Mouse (Mus musculus) CH12.LX (cell line): ENCODE measurements around the gene Ica1. TPM values are rescaled to one million over a fixed set of nuclear protein-coding genes. Genes with fewer than 3 reads are reported as not detected.
A peak's percentile ranks its signal among the peaks of the same experiment; 100 is the strongest.

Experiments
- DNase-seq: peaks from one replicate; pipeline ENCODE4 v3.0.0-alpha.2; 2013; ENCODE audit errors: extremely low read depth
- H3K27ac ChIP-seq: 2 replicates; pipeline ENCODE4 v1.5.1; 2012; ENCODE audit warnings: low read depth, mild to moderate bottlenecking, control low read depth, moderate library complexity; ENCODE audit not compliant: insufficient read depth
- H3K27me3 ChIP-seq: replicated peaks from 2 replicates; pipeline ENCODE3; 2012; ENCODE audit warnings: inconsistent platforms
- H3K36me3 ChIP-seq, 2 experiments: replicated peaks in 1 of 2; 2 replicates each; pipeline versions ENCODE3 to v1.6.1; 2012; ENCODE audit warnings: inconsistent platforms in 1 of 2, low read length in 1 of 2, mild to moderate bottlenecking in 1 of 2, mixed read lengths in 1 of 2, moderate library complexity in 1 of 2; ENCODE audit not compliant: control insufficient read depth in 1 of 2, insufficient read depth in 1 of 2
- H3K4me1 ChIP-seq, 2 experiments: 2 replicates each; pipeline ENCODE4 v1.6.1; 2012; ENCODE audit warnings: inconsistent platforms in 1 of 2, moderate library complexity in 1 of 2; ENCODE audit not compliant: insufficient read depth in 2 of 2, control insufficient read depth in 1 of 2
- H3K4me2 ChIP-seq: 2 replicates; pipeline ENCODE4 v1.6.1; 2012; ENCODE audit warnings: low read depth, mild to moderate bottlenecking, control low read depth; ENCODE audit not compliant: poor library complexity, insufficient read depth, severe bottlenecking
- H3K4me3 ChIP-seq, 3 experiments: fragments of 150-350 bp in 1 of 3; sonication (generic) in 1 of 3; replicated peaks in 1 of 3; 2 replicates each; pipeline versions ENCODE3 to v1.5.1; 2011 to 2012; ENCODE audit warnings: low read depth in 2 of 3, low read length in 2 of 3, mild to moderate bottlenecking in 2 of 3, moderate library complexity in 2 of 3, control low read depth in 1 of 3, improper control_type of control experiment in 1 of 3, inconsistent platforms in 1 of 3, mixed read lengths in 1 of 3; ENCODE audit not compliant: poor library complexity in 1 of 3
- H3K79me2 ChIP-seq: replicated peaks from 2 replicates; pipeline ENCODE4 v1.6.1; 2012; ENCODE audit warnings: mild to moderate bottlenecking, moderate library complexity; ENCODE audit not compliant: control insufficient read depth, poor library complexity, insufficient read depth, severe bottlenecking; ENCODE audit errors: extremely low read depth
- H3K9ac ChIP-seq: 2 replicates; pipeline ENCODE4 v1.6.1; 2012; ENCODE audit warnings: low read depth, mild to moderate bottlenecking, control low read depth, moderate library complexity; ENCODE audit not compliant: insufficient read depth
- H3K9me3 ChIP-seq: replicated peaks from 2 replicates; pipeline ENCODE3; 2012; ENCODE audit warnings: low read length, inconsistent platforms, mixed read lengths
- CHD1 ChIP-seq: IDR thresholded peaks from 2 replicates; pipeline ENCODE4 v1.6.1; 2012; ENCODE audit warnings: low read depth, low read length, improper control_type of control experiment, inconsistent platforms
- E2F4 ChIP-seq: IDR thresholded peaks from 2 replicates; pipeline ENCODE4 v1.6.1; 2011; ENCODE audit warnings: low read depth, low read length, improper control_type of control experiment; ENCODE audit not compliant: insufficient replicate concordance
- ELF1 ChIP-seq: IDR thresholded peaks from 2 replicates; pipeline ENCODE4 v1.6.1; 2014; ENCODE audit warnings: low read depth, mild to moderate bottlenecking, inconsistent platforms, low read length, improper control_type of control experiment
- GABPA ChIP-seq: IDR thresholded peaks from 2 replicates; pipeline ENCODE4 v1.6.1; 2012; ENCODE audit warnings: low read depth, low read length, improper control_type of control experiment, inconsistent platforms; ENCODE audit not compliant: insufficient replicate concordance
- JUN ChIP-seq: IDR thresholded peaks from 2 replicates; pipeline ENCODE4 v1.6.1; 2011; ENCODE audit warnings: low read depth, mild to moderate bottlenecking, low read length, improper control_type of control experiment, moderate library complexity; ENCODE audit not compliant: insufficient read depth
- JUND ChIP-seq: conservative IDR thresholded peaks from 2 replicates; pipeline ENCODE4 v1.6.1; 2011; ENCODE audit warnings: low read depth, low read length, improper control_type of control experiment
- MAFK ChIP-seq: IDR thresholded peaks from 2 replicates; pipeline ENCODE4 v1.6.1; 2011; ENCODE audit warnings: low read length, improper control_type of control experiment; ENCODE audit not compliant: insufficient replicate concordance
- MAX ChIP-seq: IDR thresholded peaks from 2 replicates; pipeline ENCODE4 v1.6.1; 2011; ENCODE audit warnings: low read length, improper control_type of control experiment
- MAZ ChIP-seq: IDR thresholded peaks from 2 replicates; pipeline ENCODE4 v1.6.1; 2012; ENCODE audit warnings: low read depth, mild to moderate bottlenecking, inconsistent platforms, low read length, improper control_type of control experiment, moderate library complexity
- MEF2A ChIP-seq: IDR thresholded peaks from 2 replicates; pipeline ENCODE4 v1.6.1; 2014; ENCODE audit warnings: low read depth, mild to moderate bottlenecking, inconsistent platforms, low read length, improper control_type of control experiment, borderline replicate concordance
- MXI1 ChIP-seq: IDR thresholded peaks from 2 replicates; pipeline ENCODE4 v1.6.1; 2011; ENCODE audit warnings: mild to moderate bottlenecking, low read depth, low read length, improper control_type of control experiment
- MYC ChIP-seq: IDR thresholded peaks from 2 replicates; pipeline ENCODE4 v1.6.1; 2011; ENCODE audit warnings: low read depth, mild to moderate bottlenecking, improper control_type of control experiment, low read length
- NELFE ChIP-seq: IDR thresholded peaks from 2 replicates; pipeline ENCODE4 v1.6.1; 2011; ENCODE audit warnings: low read depth, low read length, improper control_type of control experiment
- POLR2A ChIP-seq: IDR thresholded peaks from 2 replicates; pipeline ENCODE4 v1.6.1; 2011; ENCODE audit warnings: low read depth, mild to moderate bottlenecking, improper control_type of control experiment, low read length
- RCOR1 ChIP-seq: conservative IDR thresholded peaks from 2 replicates; pipeline ENCODE4 v1.6.1; 2012; ENCODE audit warnings: low read depth, mild to moderate bottlenecking, inconsistent platforms, low read length, improper control_type of control experiment
- SIN3A ChIP-seq: IDR thresholded peaks from 2 replicates; pipeline ENCODE4 v1.6.1; 2012; ENCODE audit warnings: low read length, improper control_type of control experiment, inconsistent platforms
- TCF12 ChIP-seq: IDR thresholded peaks from 2 replicates; pipeline ENCODE4 v1.6.1; 2014; ENCODE audit warnings: low read depth, mild to moderate bottlenecking, inconsistent platforms, low read length, improper control_type of control experiment
- UBTF ChIP-seq: IDR thresholded peaks from 2 replicates; pipeline ENCODE4 v1.6.1; 2012; ENCODE audit warnings: low read depth, mild to moderate bottlenecking, inconsistent platforms, low read length, improper control_type of control experiment, moderate library complexity
- USF1 ChIP-seq: IDR thresholded peaks from 2 replicates; pipeline ENCODE4 v1.6.1; 2014; ENCODE audit warnings: low read depth, mild to moderate bottlenecking, inconsistent platforms, low read length, improper control_type of control experiment
- USF2 ChIP-seq: conservative IDR thresholded peaks from 2 replicates; pipeline ENCODE4 v1.6.1; 2011; ENCODE audit warnings: low read depth, low read length, improper control_type of control experiment
- ZC3H11A ChIP-seq: IDR thresholded peaks from 2 replicates; pipeline ENCODE4 v1.6.1; 2012; ENCODE audit warnings: low read depth, mild to moderate bottlenecking, inconsistent platforms, low read length, improper control_type of control experiment
- ZNF384 ChIP-seq: IDR thresholded peaks from 2 replicates; pipeline ENCODE4 v1.6.1; 2012; ENCODE audit warnings: low read depth, low read length, improper control_type of control experiment, inconsistent platforms
- dilution Hi-C: fragments of 300-500 bp; cut with MboI; formaldehyde crosslinking; loops from 2 replicates; pipeline ENCODE4 v1.14.3; 2020; ENCODE audit warnings: low sequenced_read_pairs; ENCODE audit not compliant: extremely low pct_unique_long_range_greater_than_20kb, extremely low pct_ligation_motif_present
- in situ Hi-C: fragments of 300-500 bp; cut with MboI; formaldehyde crosslinking; loops from 3 replicates; pipeline ENCODE4 v1.14.3; 2019; ENCODE audit warnings: low sequenced_read_pairs, low pct_ligation_motif_present, low pct_unique_long_range_greater_than_20kb, mixed read lengths
- polyA plus RNA-seq: library from polyadenylated mRNA; unstranded; fragments of >175 nt; gene quantifications from 2 replicates; pipeline ENCODE4 v1.2.1, GENCODE M21; 2012; ENCODE audit warnings: low read depth; ENCODE audit not compliant: insufficient read length
- total RNA-seq, 2 experiments: library from RNA; depleted of rRNA; stranded (reverse); fragments of 300-350 nt in 1 of 2; fragments of >200 nt in 1 of 2; gene quantifications; 2 replicates each; pipeline ENCODE4 v1.2.3; 2012 to 2014

The Ica1 gene
- total and polyA plus RNA-seq, 3 experiments: 0.59 TPM; not detected in 2

DNA sequence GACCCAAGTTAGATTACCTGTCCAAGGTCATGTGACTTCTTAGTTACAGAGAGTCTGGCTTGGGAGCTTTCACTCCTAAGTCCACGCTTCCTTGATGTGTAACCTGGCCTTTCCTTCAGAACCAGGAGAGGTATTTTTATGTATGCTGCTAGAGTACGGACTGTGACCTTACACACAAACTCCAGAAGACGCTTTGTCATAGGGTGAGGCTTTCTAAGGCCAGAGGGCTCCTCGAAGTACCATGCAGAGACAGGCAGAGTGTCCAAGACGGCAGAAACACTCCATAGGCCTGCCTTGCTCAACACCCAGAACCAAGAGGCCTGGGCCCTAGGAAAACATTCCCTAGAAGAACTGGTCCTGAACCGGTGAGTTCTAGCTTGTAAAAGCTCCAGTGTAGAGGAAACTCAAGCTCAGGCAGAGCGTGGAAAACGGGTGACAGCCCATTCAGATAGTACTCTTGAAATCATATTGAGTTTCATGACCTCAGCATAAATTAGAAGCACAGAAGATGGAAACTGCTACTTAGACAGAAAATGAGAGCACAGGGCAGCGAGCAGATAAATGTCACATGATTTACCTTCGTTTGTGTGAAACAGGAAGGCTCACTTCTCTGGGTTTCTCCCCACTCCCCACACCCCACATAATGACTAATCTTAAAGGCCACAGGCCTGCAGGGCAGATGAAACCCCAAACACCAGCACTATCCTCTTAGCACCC is 129.9 kb downstream of the Ica1 start (continued):
- TF ChIP-seq RCOR1 (no peak), ELF1 (peak; percentile 67), JUND (no peak), TCF12 (peak; percentile 58; the same call in 1 of the 2 replicates), MYC (0 out of 2 replicates have a peak, but pooled peaks have one; percentile 6), POLR2A (no peak), CHD1 (no peak), ZC3H11A (no peak), MAX (peak; percentile 65), UBTF (no peak), NELFE (no peak), MAFK (peak; percentile 92), SIN3A (no peak), MEF2A (peak; percentile 62; the same call in 1 of the 2 replicates)
- TF ChIP-seq, all 38 proteins: peak for 15

GRCm38 (mm10) chr6:8647513-8648184 is 130.6 kb downstream of the Ica1 start:
- dilution Hi-C loops (no loop called here), in situ Hi-C loops (loop anchor here (10.0 kb wide), 1 partner anchor 47 kb away; no protein-coding TSS in a partner anchor)
- Histone ChIP-seq H3K79me2 (no peaks in the 10 kb centered on the region), H3K4me2 (no peak overlapping the region), H3K4me3 (no peak overlapping the region), H3K36me3 (no peaks in the 10 kb centered on the region), H3K9ac (no peak overlapping the region), H3K27ac (no peak overlapping the region), H3K4me1 (peaks cover 21 to 42% of the 10 kb centered on the region in 2 experiments), H3K9me3 (no peaks in the 10 kb centered on the region), H3K27me3 (no peaks in the 10 kb centered on the region)
- TF ChIP-seq MYC (no peak), MAZ (no peak), GABPA (no peak), E2F4 (no peak), ZNF384 (peak; percentile 32; the same call in 1 of the 2 replicates), USF2 (no peak), MXI1 (peak; percentile 21; the same call in 1 of the 2 replicates), JUN (no peak), USF1 (no peak)
- no peak for DNase-seq
